Mouse (Mus musculus): Measurements from ENCODE around the gene Capza1. TPM values are rescaled to one million over a fixed set of nuclear protein-coding genes. Genes with fewer than 3 reads are reported as not detected.
"Not testable (repeated sequence)": the region's sequence is repeated elsewhere in the genome, so short reads cannot be mapped to it uniquely, and the experiment has no call there.

Gene Capza1
- total RNA-seq, 2 experiments from 2014 or later = 39.2 to 56.7 TPM

DNA sequence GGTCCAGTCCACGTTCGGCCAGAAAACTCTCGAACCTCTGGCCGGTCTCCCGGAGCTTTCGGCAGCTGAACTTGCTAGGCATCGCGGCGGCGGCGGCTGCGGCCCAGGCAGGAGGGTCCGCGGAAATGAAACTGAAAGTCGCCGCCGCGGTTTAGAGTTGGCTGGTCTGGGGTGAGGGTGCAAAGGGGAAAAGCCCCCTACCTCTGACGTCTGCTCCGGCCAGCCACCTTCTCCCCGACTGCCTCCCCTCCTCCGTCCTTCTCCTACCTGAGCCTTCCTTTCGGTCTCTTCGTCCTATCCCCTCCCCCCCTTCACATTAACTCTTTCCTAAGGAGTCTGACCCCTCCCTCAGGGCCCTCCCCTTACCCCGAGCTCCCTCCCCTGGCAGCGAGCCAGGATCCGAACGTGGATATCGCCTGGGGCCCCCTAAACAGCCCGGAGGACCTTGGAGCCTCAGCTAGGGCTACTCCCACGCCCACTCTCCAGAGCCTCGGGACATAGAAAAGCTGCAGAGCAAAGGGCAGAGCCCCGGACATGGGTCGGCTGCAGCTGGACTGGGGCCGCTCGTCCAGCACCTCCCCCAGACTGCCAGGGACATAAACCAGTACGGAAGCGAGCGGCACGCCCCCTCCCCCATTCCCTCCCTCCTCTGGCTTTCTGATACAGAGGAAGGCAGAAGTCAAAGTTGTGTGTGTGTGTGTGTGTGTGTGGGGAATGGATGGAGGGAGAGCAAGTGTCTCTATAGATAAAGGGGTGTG, 46.1 kb downstream of the Capza1 start, which contains the start of gene Mov10:
Mov10 (minus strand) TSS at position 573 of the 758 bp plus-strand sequence.
- DNase-seq (ENCODE audit: low spot score in 2 of 2) = peak; percentile 51 to 67

DNA sequence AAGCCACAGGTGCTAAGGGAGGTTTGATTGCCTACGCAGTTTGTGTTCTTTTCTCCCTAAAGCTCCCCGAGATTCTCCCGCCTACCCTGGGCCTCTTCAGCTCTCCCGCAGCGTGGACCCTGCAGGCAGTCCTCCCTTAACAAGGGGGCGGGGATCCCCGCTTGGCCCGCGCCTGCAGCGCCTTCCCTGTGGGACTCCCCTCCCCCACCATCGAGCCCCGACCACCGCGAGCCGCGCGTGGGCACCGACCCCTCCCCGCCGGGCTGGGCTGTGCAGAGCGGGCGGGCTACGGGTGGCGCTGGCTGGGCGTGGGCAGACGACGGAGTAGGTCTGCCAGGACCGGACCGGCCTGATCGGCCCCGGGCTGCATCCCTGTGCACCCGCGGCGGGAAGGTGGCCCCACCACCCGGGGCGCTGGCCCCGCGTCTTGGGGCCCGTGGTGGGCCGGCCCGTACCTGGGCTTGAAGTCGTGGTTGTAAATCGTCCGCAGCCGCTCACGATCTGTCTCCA, 46.8 kb downstream of the Capza1 start:
- peak; percentile 65 to 75 for DNase-seq (ENCODE audit: low spot score in 2 of 2)

DNA sequence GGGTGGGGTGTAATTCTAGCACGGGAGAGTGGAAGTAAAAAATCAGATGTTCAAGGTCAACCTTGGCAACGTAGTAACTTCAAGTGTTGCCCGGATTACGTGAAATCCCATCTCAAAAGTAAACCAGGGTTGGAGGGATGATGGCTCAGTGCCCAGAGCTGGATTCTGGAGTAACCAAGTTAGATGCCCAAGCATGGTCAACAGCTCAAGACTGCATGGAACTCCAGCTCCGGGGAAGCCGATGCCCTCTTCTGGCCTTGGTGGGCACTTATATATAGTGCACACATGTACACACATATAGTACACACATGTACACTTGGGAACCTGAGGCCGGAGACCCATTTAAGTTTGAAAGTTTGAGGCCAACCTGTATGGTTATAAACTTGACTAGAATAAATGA, 48.2 kb downstream of the Capza1 start:
- DNase-seq (ENCODE audit: low spot score in 2 of 2) = no peak

DNA sequence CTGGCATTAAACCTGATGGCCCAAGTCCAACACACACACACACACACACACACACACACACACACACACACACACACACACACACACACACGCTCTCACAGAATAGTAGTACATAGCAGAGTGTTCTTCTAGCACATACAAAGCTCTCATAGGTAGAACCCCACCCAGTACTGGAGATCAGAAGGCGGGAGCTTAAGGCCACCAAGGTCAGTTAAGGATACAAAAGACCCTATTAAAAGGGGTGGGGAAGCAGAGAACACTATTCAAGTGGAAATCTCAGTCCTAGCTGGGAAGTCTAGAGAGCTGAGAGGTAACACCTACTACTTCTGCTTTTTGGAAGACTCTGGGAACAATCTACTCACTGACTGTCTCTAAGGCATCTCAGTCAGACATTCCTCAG, 49.0 kb downstream of the Capza1 start:
- DNase-seq (ENCODE audit: low spot score in 2 of 2) = no peak

DNA sequence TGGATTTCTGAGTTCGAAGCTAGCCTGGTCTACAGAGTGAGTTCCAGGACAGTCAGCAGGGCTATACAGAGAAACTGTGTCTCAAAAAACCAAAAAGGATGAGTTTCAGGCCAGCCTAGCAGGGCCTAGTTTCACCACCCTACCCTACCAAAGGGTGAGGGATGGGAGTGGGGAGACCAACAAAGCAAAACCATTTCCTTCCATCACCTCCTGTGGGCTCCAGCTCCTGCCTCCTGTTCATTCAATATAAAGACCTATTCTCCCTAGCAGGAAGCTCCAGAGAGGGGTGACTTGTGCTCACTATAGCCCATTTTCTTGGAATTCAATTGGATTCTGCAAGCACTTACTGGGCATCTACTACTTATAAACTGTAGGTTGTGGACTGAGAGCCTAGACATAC, 49.6 kb downstream of the Capza1 start:
- no peak for DNase-seq (ENCODE audit: low spot score in 2 of 2)

DNA sequence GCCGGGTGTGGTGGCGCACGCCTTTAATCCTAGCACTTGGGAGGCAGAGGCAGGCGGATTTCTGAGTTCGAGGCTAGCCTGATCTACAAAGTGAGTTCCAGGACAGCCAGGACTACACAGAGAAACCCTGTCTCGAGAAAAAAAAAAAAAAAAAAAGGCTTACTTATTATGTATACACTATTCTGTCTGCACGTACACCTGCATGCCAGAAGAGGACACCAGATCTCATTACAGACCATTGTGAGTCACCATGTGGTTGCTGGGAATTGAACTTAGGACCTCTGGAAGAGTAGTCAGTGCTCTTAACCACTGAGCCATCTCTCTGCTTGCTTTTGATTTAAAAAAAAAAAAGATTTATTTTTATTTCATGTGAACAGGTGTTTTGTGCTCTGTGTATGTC, 51.1 kb downstream of the Capza1 start:
- not testable (repeated sequence) for DNase-seq (ENCODE audit: low spot score in 2 of 2)

DNA sequence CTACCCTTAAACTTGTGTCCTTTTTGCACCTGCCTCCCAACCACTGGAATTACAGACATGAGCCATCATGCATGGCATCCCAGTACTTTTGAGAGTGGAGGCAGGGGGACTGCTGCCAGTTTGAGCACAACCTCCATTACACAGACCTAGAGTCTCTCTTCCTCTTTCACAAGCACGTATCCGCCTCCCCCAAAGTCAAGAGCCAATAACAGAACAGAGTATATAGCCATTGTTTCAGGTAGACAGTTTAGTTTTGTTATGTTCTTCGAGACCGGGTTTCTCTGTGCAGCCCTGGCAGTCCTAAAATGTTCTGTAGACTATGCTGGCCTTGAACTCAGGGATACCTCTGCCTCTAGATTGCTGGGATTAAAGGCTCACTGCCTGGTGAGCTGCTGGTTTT, 52.1 kb downstream of the Capza1 start:
- DNase-seq (ENCODE audit: low spot score in 2 of 2) = no peak

DNA sequence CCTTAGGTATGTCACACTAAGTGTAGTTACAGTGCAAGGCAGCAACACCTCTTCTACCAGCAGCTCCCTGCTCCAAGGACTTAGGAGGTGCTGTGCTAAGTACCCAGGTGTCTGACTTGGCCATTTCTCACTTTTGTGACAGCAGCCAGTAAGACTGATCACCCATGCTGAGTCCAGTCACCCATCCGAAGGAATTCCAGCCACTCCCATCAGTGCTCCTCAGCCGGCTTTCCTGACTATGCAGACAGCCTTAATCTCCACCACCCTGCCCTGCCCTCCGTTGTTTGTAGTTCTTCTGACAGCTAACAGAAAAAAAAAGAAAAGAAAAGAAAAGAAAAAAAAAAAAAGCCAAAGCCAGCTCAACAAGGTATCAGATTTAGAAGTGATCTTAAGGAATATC, 52.6 kb downstream of the Capza1 start:
- DNase-seq (ENCODE audit: low spot score in 2 of 2) = no peak

DNA sequence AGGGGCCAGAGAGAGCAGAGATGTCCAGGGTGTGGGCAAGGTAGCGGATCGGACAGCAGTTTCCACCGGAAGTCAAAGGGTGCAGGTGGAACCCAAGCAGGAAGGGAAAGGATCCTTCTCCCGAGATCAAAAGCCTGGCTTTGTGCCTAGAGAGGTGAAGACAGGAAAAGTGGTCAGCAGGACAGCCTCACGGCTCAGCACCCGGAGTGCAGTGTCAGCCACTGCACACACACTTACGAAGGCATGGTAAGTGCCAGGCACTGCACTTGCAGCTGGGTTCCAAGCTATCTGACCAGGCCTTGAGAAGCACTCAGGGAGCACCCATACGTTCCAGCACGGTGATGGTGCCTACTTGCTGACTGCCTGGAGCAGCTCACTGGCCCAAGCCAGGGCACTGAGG, 58.8 kb downstream of the Capza1 start:
- no peak for DNase-seq (ENCODE audit: low spot score in 2 of 2)

DNA sequence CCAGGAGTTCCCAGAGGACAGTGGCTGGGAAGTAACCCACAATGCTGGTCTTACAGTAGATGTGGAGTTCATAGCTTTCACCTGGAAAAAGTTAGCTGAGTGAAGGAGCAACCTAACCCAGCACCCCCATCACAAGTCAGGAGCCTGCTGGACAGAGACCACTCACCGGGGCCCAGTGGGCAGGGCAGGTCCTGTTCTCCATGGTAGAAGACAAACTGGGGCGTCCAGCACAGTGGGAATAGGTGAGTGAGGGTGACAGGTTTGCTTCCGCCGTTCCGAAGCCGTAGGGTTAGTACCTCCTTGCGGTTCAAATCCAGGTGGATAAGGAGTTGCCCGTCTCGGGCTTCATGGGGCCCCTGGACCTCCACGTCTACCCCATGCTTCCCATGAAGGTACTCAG, 60.0 kb downstream of the Capza1 start:
- DNase-seq (ENCODE audit: low spot score in 2 of 2) = no peak

DNA sequence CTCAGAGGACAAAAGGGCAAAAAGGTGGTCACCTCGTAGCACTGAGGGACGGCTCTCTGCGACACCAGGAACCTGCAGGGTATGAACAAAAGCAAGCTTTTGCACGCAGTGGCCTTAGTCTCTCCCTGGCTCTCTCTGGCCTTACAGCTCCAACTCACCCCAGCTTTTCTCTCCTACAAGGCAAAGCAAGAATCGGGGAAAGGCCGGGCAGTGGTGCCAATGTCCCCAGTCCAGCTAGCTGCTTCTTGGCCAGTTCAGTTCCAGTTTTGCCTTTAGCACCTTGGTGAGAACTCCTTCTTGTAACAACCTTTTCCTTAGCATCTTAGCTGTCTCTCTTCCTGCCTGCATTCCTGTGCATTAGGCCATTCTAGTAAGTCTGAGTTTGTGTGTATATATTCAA, 62.8 kb downstream of the Capza1 start:
- DNase-seq (ENCODE audit: low spot score in 2 of 2) = no peak

DNA sequence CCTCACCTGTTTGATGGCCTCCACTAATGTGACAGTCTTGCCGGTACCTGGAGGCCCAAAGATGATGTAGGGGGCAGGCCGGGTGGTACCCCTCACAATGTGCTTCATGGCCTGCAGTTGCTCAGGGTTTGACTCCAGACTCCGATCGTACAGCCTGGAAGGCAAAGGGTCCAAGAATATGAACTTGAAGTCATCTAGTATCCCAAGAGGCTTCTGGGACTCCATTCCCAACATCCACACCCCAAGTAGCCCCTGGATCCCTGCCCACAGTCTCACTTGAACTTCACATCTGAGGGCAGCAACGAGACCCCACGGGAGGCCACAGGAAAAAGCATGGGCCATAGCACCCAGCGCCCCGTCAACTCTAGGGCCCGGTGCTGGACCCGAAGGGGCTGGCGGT, 63.6 kb downstream of the Capza1 start:
- DNase-seq (ENCODE audit: low spot score in 2 of 2) = no peak

DNA sequence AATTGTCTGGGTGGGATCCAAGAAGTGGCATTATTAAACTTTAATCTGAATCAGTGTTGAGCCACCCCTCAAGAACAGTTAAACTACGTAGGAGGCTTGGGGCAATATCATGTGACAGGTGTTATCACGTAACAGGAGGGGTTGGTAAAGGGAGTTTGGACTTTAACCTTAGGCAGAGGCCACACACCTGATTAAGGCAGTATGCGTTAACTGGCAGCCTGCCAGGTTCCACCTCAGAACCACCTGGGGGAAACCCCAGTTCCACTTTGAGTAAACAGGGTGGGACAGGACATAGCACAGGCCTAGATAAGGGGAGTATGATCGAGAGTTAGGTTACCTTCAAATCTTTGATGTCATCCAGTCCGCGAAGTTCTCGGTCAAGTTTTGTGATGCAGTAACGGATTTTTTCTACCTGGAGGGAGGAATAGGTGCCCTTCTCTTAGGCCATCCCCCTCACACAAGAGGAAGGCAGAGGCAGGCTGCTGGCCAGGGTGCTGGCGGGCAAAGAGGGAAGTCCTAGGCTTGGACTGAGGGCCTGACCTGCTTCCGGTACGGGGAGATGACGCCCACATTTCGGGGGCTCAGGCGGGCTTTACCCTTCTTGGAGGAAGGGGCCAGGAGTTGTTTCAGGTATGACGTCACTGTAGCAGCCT, 67.7 kb downstream of the Capza1 start:
- DNase-seq (ENCODE audit: low spot score in 2 of 2) = no peak

DNA sequence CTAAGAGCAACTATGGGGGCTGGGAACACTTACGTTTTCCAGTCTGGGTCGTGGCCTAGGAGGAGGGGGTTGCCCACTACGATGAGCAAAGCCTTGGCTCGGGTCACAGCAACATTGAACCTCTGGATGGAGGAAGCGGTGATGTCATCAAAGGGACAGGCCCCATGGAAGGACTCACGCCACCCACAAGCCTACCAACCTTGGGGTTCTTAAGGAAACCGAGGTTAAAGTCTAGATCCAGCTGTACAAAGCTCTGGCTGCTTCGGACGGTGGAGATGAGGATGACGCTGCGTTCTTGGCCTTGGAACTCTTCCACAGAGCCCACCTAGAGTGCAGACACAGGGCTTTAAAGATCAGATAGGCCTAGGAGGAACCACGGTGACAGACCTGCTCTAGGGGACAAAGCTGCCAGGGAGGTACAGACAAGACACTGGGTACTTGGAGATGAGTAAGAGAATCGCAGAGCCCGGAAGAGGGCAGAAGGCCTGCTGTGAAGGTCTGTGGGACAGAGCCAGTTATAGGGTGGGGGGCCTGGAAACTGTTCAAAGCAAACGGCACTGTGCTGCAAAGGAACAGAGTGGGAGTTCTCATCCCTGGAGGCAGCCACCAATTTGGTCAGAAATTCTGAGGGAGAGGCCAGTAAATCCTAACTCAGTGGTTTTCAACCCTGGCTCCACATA, 68.5 kb downstream of the Capza1 start:
- no peak for DNase-seq (ENCODE audit: low spot score in 2 of 2)

DNA sequence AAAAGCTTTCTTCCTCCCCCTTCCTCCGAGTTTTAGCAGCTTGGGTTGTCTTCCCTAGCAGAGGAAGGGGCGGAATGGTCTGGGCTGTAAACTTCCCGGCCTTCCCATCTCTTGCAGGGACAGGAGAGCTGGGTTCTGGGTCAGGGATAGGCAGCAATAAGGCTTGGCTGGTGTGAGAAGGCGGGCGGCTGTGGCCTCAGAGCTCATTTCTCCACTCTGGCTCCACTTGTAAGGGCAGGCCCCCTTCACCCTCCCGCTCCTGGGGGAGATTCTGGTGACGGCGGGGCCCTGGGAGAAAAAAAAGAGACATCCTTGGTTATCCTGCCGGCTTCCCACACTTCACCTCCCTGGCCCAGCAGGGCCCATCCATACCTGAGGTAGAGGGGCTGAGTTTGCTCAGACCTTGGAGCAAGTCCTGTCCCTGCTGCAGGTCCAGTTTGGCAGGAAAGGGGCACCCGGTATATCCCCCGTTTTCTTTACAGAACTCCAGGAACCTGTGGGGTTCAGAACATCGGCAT, 69.3 kb downstream of the Capza1 start:
- DNase-seq (ENCODE audit: low spot score in 2 of 2) = no peak

DNA sequence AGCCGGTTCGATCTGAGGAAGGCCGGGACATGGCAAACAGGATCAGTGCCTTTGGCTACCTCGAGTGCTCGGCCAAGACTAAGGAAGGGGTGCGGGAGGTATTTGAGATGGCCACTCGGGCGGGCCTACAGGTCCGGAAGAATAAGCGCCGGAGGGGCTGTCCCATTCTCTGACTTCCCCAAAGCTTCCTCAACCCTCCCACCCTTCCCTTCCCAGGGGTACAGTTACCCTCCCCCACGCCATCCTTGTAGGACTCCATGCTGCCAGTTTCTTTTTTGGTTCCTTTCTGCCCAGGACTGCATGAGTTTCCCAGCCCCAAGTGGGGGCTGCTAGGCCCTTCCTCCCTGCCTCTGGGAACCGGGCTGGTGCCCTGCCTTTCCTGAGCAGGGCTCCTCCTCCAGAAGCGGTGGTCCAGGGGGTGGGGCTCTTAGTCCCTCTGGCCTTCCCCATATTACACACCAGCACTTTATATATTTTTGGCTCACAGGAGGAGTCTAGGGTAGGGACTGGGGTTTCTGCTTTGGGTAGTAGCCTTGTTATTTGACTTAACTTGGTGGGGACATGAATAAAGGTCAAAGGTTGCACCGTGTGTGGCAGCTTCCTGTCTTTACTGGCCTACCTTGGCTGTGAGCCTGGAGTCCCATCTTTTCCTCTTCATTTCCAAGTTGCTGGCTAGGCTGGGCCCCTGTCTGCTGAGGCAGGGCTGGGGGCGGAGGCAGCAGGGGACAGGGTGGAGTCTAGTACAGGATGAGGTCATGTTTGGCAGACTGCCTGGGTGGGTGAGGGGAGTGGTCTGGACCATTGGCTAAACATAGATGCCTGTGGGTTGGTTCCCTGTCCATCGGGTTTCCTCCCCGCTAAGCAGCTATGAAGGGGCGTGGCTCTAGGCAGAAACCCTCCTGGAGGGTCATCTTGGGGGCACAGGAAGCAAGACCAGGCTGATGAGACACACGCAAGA, 70.2 kb downstream of the Capza1 start:
- DNase-seq (ENCODE audit: low spot score in 2 of 2) = peak; percentile 88 to 90

DNA sequence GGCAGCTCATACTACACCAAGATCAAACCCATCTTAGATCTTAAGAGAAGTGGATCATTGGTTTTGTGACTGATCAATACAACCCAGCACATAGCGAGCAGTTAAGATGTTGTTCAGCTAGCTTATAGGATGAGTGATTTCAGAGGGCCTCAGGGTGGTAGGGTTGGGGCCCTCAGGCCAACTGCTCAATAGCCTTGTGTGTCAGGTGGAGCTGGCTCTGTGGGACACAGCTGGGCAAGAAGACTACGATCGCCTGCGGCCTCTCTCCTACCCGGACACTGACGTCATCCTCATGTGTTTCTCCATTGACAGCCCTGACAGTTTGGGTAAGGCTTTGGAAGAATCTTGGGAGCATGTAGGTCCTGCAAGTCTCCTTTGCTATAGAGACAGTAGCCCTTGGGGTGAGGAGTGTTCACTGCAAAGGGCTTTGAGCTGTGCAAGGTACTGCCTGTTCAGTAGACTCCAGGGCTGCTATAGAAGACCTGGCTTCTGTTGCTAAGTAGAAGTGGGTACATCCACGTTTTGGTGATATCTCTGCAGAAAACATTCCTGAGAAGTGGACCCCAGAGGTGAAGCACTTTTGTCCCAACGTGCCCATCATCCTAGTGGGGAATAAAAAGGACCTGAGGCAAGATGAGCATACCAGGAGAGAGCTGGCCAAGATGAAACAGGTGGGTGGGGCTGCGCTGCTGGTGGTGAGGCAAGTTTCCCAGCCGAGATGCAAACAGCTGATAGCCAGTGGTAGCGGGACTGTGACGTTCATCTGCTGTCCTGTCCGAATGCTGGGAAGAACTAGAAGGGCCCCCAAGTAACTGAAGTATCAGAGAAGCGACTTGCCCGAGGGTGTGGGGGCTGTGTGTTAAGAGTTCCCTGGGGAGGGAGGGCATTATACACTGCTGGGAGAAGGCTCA, 71.7 kb downstream of the Capza1 start:
- DNase-seq (ENCODE audit: low spot score in 2 of 2) = no peak

DNA sequence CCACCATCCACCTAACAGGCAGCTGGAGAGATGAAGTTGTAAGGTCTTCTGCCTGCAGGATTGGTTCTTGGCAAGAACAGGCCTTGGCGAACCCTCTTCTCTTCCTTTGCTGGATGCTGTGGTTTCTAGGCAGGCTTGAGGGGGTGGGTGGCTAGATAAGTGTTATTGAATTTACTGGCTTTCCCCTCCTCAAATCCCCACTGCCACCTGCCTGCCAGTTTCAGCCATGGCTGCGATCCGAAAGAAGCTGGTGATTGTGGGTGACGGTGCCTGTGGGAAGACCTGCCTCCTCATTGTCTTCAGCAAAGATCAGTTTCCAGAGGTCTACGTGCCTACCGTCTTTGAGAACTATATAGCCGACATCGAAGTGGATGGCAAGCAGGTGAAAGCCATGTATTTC, 72.6 kb downstream of the Capza1 start:
- peak in 1 of 2 experiments; percentile 30 for DNase-seq (ENCODE audit: low spot score in 2 of 2)

DNA sequence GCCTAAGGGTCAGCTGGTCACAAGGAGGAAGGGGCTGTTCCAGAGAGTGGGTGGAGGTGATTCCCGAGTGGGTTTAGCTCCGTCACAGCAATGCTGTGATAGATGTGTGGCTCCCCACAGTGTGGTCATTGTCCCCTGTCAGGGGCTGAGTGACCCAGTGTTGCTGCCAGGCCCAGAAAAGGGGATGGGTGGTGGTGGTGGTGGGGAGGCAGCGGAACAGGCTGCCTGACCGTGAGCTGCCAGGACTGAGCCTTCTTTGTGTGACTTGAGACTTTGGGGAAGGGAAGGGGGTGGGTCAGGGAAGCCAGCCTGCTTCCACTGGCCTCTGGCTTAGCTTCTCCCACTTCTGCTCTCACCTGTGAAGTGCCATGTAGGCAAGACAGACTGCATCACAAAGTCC, 73.3 kb downstream of the Capza1 start:
- peak in 1 of 2 experiments; percentile 40 for DNase-seq (ENCODE audit: low spot score in 2 of 2)

All from layer of hippocampus, postnatal 10 days (tissue).